Mouse (Mus musculus): ENCODE measurements around the gene Ankrd13d.

DNA sequence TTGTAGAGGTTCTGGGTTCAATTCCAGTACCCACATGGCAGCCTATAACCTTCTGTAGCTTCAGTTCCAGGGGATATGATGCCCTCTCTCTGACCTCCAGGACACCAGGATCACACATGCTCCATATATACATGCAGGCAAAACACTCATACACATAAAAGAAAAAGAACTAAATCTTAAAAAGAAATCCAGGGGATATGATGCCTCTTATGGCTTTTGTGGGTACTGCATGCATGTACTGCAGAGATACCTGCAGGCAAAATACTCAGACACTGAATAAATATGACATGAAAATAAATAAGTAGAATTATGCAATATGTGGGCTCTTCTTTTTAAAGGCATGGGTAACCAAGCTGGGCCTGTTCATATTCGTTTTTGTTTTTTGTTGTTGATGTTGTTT, 35.9 kb downstream of the Ankrd13d start:
- TF ChIP-seq USF1 (IDR thresholded peaks at IDR 0.05; ENCODE audit: low read depth, low read length) (no peak), USF2 (conservative IDR thresholded peaks at IDR 0.05; ENCODE audit: low read depth, low read length) (no peak), CTCF (conservative IDR thresholded peaks at IDR 0.05 in 1 of 2, IDR thresholded peaks at IDR 0.05 in 1 of 2; ENCODE audit: low read depth in 2 of 2, low read length in 2 of 2) (peak in 1 of 2 experiments; percentile 51; a peak in 2 of 4 replicates), E2F4 (IDR thresholded peaks at IDR 0.05; ENCODE audit: insufficient replicate concordance, low read depth, low read length) (no peak), POLR2A (IDR thresholded peaks at IDR 0.05; ENCODE audit: low read depth, low read length) (no peak), GABPA (IDR thresholded peaks at IDR 0.05; ENCODE audit: insufficient replicate concordance, low read depth, low read length) (no peak), ELF1 (IDR thresholded peaks at IDR 0.05; ENCODE audit: low read depth, low read length) (no peak), SMC3 (IDR thresholded peaks at IDR 0.05; ENCODE audit: low read depth, low read length) (0 out of 2 replicates have a peak, but pooled peaks have one; percentile 24), MAX (IDR thresholded peaks at IDR 0.05; ENCODE audit: low read length) (no peak), MEF2A (IDR thresholded peaks at IDR 0.05; ENCODE audit: borderline replicate concordance, low read depth, low read length) (no peak), UBTF (IDR thresholded peaks at IDR 0.05; ENCODE audit: low read depth, low read length) (no peak), ETS1 (conservative IDR thresholded peaks at IDR 0.05; ENCODE audit: low read depth, low read length) (no peak), RCOR1 (conservative IDR thresholded peaks at IDR 0.05; ENCODE audit: low read depth, low read length) (no peak), MAZ (IDR thresholded peaks at IDR 0.05; ENCODE audit: low read depth, low read length) (no peak)
